Mouse (Mus musculus): ENCODE measurements around the gene Tesc.

The Tesc gene

DNA sequence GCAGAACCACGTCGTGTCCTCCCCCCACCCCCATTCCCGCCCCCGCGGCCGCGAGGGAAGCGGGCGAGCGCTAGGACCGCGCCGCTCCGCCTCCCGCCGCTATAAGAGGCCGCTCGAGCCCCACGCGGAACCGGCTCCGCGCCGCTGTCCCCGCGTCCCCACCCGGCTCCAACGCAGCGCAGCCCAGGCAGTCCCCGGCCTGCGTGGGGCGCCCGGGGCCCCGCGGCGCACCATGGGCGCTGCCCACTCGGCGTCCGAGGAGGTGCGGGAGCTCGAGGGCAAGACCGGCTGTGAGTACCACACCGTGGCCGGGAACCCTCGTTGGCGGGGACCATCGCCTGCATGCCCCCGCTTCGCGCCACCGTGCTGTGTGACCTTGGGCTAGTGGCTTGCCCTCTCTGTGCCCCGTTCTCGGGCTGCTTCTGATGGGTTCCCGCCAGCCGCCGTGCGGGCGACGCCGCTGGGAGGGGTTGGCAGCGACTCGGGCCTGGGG is at the start of gene Tesc:
Gene Tesc (plus strand): TSS at position 46 of the 493 bp plus-strand sequence.
- no peak for DNase-seq (ENCODE audit: low spot score)

DNA sequence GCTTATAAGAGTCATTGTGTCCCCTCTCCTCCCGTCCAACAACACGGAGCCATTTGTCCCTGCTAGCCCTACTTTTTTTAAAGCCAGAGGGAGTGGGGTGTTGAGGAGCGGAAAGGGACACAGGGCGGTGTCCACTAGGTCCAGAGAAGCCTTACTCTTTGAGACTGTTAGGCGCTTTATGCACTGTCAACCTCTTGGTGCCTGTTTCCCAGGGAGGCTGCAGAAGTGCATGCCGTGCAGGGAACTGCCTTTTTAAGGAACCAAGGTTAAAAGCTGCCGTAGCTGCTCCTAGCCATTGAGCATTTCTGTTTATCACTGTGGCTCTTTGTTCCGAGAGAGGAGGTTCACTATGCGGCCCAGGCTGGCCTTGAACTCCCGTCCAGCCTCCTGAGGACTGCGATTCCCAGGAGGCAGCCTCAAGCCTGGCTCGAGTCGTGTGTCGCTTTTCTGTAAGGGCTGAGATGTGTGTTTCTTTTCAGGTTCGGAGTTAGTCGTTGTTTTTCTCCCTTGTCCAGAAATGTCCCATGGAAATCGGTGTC is 49.3 kb upstream of the Tesc start:
- DNase-seq (ENCODE audit: low spot score) = no peak

DNA sequence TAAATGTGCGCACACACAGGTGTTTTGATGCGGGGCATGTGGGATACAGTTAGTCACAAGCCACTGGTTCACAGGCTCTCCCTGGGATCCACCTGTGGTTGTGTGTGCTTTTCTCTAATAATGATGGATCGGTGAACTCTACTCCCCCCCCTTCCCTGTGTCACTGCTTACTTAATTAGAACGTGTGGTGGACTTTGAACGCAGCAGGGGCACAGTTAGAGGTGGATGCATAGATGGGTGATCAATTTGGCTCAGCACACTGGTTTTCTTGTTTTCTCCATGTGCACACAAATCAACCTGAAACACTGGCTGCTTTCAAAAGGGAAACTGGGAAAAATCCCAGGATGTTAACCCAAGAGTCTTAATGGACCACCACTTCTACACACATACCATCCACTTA is 48.5 kb upstream of the Tesc start:
- no peak for DNase-seq (ENCODE audit: low spot score)

DNA sequence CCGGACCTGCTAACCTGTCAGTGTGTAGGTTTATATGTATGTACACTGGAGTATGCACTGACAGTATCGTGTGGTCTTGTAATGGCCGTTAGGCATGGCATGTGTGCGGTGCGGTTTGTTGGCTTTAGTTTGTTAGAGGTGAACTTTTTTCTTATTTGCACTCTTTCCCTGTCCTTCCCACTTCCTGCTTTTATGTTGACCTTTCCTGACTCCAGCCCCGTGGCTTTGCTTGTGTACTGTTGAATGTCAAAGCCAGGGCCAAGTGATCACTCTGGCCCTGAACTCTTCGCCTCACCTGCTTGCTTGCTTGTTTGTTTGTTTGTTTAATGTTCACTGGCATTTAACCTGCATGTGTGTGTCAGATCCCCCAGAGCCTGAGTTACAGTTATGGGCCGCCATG is 46.6 kb upstream of the Tesc start:
- no peak for DNase-seq (ENCODE audit: low spot score)

DNA sequence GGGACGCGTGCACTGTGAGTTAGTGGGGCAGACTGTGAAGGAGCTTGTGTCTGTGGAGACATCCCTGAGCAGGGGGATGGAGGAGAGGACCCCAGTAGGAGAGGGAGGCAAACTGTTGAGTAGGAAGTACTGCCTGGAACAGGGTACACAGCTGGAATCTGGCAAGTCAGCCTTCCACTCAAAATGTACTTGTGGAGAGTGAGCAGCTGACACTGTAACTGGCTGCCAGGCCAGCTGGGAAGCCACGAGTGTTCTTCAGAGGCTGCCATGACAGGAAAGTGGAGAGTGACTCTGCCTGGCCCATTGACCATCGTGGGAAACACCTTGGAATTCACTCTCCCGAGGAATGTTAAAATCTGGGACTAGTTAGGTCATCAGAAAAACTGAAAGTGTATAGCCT is 45.6 kb upstream of the Tesc start:
- DNase-seq (ENCODE audit: low spot score) = no peak

DNA sequence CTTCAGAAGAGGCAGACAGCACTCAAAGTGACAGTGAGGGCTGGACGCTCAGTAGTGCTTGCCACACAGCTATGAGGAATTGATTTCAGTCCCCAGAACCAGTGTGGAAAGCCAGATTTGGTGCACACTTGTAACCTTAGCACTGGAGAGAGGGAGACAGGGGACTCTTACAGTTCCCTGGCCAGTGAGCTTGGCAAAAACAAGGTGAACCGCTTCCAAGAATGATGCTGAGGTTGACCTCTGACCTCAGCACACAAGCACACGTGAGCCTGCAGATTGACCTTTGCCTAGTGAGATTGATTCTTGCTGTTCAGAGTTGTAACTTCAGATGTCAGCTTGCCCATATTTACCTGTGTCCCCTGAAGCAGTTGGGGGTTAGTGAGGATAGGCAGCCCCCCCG is 41.2 kb upstream of the Tesc start:
- DNase-seq (ENCODE audit: low spot score) = no peak

DNA sequence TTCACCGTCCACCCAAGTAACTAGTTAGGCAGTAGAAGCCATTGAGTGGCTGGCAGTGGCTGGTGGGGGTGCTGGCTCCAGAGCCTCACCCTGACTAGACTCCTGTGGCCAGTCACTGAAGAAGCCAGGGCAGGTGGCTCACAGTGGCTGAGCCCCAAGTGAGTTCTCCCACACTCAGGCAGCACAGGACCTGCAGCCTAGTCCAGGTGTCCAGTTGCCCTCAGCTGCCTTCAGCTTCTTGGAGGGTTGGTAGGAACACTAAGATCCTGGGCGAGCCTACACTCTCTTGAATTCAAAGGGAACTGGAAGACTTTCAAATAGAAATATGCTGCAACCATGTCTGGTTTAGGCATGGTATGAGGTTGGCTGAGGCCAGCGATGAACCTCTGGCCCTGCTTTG is 39.7 kb upstream of the Tesc start:
- DNase-seq (ENCODE audit: low spot score) = no peak

DNA sequence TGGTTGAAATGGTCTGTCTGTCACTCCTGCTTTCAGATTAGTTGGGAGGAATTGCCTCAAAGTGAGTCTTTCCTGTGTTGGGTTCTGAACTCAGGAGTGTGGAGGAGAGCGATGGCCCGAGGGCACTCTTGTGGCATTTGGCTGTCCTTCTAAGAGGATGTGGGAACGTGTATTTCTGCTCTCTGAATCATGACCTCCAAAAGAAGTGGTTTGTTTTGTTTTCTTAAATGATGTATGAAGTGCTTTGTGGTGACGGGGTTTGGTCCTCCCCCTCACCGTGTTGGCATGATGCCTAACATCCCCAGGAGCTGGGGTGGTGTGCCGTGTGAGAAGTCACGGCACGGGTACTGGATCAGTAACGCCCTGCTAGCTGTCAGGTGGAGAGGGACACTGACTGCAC is 39.2 kb upstream of the Tesc start:
- no peak for DNase-seq (ENCODE audit: low spot score)

DNA sequence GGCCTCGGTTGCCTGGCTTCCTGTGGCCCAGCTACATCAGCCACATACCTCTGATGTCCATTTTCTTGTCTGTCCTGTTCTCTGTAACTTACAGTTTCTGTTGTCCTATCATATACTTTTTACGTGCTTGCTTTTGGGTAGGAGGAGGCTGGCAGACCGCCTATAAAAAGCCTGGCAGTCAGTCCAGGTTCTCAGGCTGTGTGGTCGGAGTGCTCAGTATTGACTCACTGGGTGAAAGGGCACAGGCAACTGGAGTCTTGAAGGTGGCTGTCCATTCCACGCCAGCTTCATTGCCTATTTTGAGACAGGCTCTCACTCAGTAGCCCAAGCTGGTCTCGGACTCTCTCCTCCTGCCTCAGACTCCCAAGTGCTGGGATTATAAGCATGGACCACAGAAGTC is 37.8 kb upstream of the Tesc start:
- no peak for DNase-seq (ENCODE audit: low spot score)

DNA sequence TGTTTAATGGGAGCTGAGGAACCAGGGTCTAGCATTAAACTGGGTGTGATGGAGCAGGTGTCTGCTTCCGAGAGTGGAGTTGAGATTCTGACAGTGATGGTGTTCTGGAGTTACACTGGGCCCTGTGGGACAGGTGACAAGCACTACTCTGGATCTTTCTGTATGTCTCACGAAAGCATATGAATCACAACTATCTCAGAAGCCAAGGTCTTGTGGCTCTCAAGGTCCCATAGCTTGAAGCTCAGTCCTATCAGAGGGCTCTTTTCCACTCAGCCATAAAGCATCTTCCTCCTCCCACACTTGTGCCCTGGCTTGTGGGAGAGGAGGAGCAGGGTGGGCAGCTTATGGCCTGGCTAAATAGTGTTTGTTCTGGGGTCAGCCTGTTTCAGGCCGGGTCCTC is 36.6 kb upstream of the Tesc start:
- no peak for DNase-seq (ENCODE audit: low spot score)

DNA sequence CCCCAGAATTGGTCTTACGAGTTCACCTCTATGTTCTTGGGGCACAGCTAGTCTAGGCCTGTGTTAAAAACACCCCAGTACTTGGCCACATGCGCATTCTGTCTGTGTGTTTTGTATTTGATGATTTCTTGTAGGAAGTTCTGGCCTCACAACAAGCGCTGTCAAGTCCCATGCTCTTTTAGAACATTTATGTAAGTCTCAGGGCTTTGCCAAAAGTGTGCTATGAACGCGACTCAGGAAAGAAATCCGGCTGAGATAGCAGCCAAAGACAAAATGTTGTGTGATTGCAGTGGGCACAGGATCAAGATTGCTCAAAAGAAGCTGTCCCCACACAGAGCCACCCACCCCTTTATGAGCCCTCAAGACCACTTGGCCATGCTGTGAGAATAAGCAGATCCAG is 34.0 kb upstream of the Tesc start:
- no peak for DNase-seq (ENCODE audit: low spot score)

DNA sequence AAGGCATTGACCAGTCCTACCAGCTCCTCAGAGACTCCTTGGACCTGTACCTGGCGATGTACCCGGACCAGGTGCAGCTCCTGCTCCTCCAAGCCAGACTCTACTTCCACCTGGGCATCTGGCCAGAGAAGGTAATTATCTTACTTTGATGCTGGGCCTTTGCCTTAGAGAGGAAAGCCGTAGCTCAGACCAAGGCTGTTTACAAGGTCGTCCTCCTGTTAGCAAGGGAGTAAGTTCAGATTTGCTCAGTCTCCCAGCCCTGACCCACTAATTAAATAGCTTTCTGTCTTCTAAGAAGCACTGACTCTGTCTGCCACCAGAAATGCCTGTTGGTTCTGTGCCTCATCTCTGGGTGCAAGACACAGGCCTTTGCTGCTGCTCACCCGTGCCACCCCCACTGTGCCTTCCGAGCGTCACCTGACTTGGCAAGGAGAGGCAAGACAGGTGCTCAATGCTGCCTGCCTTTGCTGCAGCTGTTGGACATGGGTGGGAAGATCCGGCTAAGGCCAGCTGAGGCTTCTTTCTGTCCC is 32.1 kb upstream of the Tesc start:
- no peak for DNase-seq (ENCODE audit: low spot score)

DNA sequence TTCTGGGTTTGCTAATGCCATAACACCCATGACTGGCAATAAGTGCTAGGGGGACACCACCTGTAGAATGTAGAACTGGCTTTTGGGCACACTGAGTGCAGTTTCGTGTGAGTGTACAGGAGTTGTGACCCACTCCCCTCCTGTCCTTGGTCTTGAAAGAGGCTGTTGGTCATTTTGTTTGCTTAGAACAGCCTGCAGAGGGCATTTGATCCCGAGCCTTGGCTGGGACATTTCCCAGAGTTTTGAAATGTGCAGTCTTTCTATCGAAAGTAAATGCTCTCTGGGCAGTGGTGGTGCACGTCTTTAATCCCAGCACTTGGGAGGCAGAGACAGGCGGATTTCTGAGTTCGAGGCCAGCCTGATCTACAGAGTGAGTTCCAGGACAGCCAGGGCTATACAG is 31.6 kb upstream of the Tesc start:
- no peak for DNase-seq (ENCODE audit: low spot score)

DNA sequence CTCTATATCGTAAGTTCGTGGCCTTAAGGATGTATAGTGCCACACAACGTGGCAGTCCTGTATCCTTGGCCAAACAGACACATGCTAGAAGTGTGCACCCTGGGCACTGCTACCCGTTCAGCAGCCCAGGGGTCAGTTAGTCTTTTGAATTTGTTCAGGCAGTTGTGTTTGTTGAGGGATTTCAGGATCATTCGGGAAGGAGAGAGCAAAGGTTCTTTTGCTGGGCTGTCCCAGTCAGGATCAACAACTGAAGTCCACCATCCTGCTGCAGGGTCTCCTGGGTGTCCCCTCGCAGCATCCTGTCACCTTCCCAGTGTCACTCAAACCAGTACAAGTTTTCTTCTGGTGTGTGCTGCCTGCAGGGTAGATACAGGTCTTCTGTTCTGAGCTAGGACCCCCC is 31.0 kb upstream of the Tesc start:
- DNase-seq (ENCODE audit: low spot score) = no peak

DNA sequence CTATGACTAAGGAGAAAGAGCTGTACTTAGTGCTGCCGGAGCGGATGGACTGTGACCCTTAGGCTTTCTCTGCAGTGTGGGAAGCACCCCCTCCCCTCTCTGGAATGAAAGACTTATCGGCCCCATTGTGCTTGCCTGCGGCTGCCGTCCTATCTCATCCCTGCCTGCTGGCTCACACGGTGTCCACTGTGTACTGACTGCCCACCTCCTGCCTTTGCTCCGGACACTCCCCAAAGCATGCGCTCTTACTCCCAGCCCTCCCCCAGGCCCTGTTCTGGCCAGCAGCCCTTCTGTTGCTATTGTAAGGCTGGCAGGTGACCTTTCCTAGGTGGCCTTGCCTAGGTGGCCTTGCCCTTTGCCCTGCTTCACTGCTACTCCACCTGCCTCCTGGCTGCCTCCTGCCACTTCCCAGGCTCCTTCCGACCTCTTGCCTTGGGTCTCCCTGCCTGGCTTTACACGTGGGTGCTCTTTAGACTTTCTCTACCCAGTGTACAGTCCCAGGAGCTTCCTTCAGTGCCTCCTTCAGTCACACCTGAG is 30.0 kb upstream of the Tesc start:
- DNase-seq (ENCODE audit: low spot score) = no peak

DNA sequence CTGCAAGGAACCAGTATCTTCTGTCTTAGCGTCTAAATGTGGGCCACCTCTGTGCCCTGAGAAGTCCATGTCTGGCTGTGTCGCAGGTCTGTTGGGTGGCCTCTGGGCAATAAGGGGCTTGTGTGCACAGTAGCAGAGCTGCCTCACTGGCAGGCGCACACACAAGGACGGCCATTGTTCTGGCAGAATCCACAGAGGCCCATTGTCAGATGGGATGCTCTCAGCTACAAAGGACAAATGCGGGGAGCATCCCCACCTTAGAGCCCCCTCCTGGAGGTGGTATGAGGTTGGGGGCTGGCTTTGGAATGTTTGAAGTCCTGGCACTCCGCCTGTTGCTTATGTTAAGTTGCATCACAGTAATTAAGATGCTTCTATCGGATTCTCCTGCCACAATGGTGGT is 28.5 kb upstream of the Tesc start:
- no peak for DNase-seq (ENCODE audit: low spot score)

DNA sequence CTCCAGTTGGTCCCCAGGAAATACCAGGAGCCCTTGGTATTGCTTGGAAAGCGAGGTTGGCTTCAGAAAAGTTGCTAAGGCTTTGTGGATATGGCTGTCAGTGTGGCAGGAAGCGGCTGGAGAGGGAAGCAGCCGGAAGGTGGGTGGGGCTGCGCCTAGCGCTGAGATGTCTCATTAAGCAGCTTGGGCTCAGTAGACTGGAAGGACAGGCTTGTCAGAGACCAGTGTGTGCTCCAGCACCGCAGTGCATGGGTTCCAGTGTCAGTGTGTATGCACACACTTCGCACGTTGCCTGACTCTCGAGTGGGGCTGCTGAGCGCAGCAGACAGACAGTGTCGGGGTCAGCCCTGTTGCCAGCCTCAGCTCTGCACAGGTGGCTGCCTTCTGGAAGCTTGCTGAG is 28.0 kb upstream of the Tesc start:
- DNase-seq (ENCODE audit: low spot score) = no peak

DNA sequence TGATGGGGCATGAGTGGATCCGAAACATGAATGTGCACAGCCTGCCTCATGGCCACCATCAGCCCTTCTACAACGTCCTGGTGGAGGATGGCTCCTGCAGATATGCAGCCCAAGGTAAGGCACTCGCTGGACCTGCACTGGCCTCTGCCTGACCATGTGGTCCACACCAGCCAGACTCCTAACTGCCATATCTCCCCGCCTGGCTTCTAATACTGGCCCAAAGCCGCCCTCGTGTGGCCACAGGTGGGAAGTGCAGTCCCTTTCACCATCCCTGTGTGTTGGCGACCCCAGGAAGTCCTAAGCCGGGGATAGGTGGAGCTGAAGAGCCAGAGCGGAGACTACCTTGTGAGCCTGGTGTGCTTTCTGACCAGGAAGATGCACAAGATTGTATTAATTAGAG is 25.5 kb upstream of the Tesc start:
- peak; percentile 61 for DNase-seq (ENCODE audit: low spot score)

DNA sequence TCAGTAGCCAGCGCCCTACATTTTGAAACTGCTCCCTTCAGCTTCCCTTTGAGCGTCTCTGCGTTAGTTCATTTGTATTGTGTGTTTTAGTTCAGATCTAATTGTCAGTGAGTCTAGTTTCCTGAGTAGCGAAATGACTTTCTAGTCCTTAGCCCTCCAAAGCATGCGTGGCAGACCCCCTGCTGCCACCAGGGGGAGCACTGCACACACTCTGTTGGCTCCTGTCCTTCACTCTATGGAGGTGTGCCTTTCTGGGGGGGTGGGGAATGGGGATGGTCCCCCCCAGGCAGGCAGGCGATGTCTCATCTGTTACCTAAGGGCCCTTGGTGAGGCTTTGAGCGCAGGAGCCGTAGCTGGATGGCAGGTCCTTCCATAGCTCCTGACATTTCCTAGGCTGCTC is 22.9 kb upstream of the Tesc start:
- peak; percentile 34 for DNase-seq (ENCODE audit: low spot score)

DNA sequence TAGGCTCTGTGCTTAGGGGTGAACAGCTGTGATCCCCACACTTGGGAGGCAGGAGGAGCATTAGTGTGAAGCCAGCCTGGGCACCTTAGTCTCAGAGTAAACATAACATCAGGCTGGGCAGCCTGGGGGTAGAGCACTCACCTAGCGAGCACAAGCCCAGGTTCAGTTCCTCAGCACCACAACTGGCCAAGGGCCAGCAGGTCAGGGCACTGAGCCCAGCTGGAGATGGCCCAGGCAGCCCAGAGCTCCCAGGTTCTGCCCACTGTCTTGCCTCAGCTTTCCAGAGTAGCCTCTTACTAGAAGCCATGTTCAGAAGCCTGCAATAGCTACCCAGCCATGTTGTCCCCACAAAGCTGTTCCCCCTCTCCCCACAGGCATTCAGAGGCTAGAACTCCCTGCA is 21.8 kb upstream of the Tesc start:
- DNase-seq (ENCODE audit: low spot score) = no peak

DNA sequence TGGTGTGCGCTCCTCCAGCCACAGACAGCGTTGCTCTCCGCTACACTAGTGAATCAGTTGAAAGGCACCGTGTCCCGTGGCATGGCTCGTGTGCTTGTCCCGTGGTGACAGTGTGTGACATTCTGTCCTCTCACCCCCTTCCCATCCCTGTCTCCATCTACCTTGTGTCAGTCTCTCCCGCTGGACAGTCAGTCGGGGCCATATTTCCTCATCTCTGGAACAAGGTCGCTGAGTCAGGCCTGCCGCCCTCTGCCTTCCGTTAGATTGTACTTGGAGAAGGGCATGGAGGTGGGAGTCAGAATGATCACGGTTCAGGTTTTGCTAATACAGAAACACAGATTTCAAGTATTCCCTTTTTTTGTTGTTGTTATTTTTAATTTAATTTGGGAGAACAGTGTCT is 19.2 kb upstream of the Tesc start:
- DNase-seq (ENCODE audit: low spot score) = no peak

DNA sequence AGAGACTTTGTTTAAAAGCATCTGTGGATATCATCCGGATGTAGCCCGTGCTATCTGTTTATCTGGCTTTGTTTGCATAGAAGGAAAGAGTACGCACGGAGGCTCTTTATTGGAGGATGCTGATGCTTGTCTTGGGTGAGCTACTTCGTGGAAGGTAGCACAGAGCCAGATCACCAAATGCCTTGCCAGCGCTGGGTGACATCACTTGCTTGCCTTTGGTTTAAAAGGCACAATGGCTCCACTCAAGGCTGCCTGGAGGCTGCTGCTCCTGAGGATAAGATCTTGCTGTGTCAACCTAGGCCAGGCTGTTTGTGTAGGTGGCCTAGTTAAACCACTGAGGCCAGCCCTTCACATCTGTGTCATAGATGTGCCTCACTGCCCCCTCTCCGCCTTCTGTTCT is 16.7 kb upstream of the Tesc start:
- no peak for DNase-seq (ENCODE audit: low spot score)

DNA sequence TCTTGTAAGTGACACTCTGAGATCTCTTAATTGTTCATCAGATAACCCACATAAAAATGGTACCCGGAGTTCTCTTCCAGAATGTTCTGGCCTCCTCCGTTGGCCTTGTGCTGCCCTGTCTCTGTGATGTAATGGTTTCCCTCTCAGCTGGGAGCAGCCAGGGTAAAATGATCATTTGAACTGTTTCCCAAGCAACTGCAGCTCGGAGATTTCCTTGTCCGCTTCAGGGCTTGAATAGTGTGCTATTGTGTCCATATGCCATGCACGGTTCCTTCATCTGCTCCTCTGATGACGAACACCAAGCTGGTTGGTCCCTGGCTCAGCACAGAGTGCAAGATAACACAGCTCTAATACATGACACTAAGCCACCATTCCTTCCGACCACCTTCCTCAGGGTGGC is 15.7 kb upstream of the Tesc start:
- DNase-seq (ENCODE audit: low spot score) = no peak

DNA sequence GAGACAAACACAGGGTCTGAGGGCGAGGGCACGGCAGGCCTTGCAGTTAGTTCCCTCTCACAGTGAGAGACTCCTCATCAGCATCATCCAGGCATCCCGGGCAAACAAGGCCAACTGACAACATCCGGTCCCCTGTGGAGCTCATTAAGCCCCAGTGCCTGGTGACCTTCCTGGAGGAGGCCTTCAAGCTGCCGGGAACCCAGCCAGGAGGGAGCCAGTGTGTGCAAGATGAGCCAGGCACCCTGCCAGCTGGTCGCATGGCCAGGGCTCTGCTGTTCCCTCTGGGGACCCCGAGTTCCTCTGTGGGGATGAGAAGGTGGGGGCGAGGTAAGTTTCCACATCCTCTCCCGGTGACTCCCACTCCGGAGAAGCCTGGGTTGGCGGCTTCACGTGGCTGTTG is 12.5 kb upstream of the Tesc start:
- DNase-seq (ENCODE audit: low spot score) = peak; percentile 38

Data from ovary, postnatal 14 days (tissue).